Mouse (Mus musculus) monocyte, adult 5-6 weeks (primary cell): ENCODE data around the gene Pspn. TPM values are rescaled to one million over a fixed set of nuclear protein-coding genes. Genes with fewer than 3 reads are reported as not detected.

ENCODE experiments used
- ATAC-seq: fragments of 153-309, 156-312 bp; replicated peaks from 2 replicates; pipeline ENCODE4 v1.8.0; 2017; ENCODE audit warnings: mild to moderate bottlenecking; ENCODE audit not compliant: low TSS enrichment, insufficient number of reproducible peaks, severe bottlenecking, poor library complexity, low FRiP score
- total RNA-seq: library from RNA; stranded (forward); fragments of 200-1000, 200-491, 200-594 nt; gene quantifications from 3 replicates; pipeline ENCODE4 v1.2.3, GENCODE M21; 2017

Pspn gene
- total RNA-seq, 1 experiment from 2014 or later: not detected

DNA sequence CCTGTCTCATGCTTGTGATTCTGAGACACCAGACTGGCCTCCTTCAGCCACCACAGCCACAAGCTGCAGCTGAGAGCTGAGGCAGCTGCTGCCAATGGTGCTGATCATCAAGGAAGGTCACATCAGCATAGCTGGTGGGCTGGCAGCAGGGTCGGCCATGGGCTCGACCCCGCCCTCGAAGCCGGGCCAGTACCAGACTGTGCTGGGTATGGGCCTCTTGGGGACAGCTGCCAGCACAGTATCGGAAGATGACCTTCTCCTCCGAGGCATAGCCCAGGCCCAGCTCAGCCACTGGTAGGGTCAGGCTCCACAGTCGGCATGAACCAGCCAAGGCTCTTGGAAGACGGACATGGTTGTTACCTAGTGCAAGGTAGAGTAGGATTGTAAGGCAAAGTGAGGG, 404 bp downstream of the Pspn start:
- no peak for ATAC-seq

DNA sequence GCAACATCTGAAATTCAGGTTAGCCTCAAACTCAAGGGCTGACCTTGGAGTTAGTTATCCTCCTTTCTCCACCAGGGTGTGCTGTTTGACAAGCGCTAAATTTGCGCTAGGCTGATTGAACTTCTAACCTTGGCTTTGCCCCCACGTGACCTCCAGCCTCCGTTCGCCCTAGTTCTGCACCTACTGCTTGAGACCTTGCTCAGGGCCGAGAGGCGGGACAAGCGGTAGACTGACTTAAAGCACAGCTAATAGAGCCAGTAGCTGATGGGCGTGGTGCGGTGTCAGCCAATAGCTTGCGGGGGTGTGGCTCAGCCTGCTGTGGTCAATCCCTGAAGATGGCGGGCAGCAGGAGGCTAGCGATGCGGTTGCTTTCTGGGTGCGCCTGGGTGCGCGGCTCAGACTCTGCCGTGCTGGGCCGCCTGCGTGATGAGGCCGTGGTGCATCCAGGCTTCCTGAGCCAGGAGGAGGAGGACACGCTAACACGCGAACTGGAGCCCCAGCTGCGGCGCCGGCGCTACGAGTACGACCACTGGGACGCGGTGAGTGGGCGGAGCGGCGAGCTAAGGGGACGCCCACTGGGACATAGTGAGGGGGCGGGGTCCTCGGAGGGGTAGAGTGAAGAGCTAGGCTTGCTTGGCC, 2.7 kb downstream of the Pspn start, which contains the start of gene Alkbh7:
Alkbh7 (plus strand) TSS at position 311 of the 639 bp plus-strand sequence.
- peak; percentile 97 for ATAC-seq

DNA sequence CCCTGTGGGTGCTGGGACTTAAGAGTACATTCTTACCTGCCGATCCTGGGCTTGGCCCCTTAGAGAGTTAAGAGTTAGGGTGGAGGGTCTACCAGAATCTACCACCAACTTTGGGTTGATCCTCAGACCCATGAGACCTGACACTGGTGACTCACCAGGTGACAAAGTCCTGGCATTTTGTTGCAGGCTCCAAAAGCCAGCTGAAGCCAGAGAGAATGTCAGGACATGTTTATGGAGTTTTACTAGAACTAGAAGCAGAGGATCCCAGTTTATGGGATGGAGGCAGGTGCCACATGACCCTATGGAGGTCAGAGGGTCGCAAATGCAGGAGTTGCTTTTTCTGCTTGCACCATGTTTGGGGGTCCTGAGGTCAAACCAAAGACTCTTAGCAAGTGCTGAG, 3.3 kb downstream of the Pspn start:
- no peak for ATAC-seq

DNA sequence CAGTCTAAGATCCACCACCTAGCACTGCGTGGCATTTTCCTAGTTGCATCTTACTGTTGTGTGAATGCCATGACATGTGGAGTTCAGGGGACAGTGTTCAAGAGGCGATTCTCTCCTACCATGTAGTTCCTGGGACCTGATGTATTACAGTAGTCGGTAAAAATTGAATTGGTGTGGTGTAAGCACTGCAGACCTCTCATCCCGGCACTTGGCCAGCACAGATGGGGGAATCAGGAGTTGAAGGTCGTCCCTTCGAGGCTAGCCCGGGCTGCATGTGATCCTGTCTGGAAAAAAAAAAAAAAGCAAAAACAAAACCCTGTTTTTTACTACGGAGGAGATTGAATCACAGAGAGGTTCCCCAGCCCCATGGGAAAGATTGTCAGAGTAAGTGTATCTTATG, 4.8 kb downstream of the Pspn start:
- ATAC-seq: no peak

DNA sequence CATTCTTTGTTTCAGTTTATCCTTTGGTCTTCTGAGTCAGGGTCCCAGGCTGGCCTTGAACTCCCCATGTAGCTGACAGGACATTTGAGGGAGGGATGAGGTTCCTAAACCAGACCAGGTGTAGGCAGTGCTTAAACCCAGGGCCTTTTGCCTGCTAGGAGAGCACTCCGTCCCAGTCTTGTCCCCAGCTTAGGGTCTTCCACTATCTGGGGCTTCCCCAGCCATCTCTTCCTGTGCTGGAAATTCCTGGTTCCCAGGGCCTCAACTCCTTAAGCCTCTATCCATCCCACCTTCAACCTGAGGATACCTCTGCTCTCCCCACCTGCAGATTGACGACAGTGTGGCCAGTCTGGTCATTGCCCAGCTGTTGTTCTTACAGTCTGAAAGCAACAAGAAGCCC, 8.9 kb downstream of the Pspn start:
- no peak for ATAC-seq

DNA sequence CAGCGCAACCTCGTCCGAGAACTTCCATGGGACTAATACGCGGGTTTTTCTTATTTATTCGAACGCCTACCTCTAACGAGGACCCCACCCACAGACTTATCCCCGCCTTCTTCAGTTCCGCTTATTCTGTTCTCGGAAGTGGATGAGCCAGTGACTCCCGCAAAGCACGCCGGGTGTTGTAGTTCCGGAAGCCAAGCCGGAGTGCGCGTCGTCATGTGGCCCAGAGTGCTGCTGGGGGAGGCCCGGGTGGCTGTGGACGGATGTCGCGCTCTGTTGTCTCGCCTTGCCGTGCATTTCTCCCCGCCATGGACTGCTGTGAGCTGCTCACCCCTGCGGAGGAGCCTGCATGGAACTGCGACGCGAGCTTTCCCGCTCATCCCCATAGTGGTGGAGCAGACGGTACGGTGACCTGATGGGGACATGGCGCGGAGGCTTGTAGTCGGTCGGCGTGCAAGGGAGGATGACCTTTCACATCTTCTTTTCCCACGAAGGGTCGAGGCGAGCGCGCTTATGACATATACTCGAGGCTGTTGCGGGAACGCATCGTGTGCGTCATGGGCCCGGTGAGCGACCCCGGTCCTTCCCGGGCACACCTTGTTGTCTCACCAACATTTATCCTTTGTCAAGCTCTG, 9.6 kb downstream of the Pspn start, which contains the start of gene Clpp:
Clpp (plus strand) TSS at position 191 of the 632 bp plus-strand sequence.
- ATAC-seq: peak; percentile 93

DNA sequence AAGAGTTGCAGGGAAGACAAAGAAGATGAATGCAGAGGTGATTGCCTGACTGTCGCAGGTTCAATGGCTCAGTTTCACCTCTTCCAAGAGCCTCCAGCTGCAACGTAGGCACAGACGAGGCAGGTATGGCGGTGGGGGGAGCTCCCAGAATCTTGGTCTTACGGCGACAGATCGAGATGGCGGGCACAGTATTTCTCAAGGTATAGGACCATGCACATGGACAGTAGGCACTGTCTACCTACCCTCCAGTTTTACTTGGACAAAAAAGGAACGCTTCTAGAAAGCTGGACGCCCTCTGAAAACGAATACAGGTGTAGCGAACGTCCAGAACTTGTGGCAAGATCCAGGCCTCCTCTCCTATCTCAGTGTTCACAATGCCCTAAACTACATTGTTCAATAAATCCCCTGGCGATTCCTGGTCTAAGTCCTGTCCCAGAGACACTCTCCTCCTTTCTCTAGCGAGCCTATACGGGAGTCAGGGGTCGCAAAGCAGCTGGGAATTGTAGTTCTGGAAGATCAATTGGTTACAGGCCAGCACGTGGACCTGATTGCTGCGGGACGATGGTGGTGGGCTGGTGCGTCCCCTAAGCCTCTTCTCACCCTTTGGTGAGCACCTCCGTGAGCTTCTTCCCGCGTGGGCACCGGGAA, 10.2 kb downstream of the Pspn start:
- peak; percentile 71 for ATAC-seq

DNA sequence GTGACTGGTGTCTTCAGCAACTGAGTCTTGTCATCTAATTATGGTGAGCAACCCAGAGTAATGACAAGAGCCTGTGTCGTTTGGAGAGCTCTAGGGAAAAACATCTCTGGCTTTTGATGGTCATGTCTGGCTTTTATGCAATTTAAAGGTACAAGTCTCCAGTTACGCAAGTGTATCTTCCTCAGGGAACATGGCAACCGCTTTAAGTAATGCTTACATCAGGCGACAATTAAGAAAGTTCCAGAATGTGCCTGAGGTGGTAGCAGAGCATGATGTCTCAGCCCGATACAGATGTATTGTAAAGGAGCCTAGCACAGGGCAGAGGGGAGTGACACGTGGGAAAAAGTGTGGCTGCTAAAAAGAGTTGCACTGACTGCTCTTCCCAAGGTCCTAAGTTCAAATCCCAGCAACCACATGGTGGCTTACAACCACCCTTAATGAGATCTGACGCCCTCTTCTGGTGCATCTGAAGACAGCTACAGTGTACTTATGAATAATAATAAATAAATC, 10.8 kb downstream of the Pspn start:
- no peak for ATAC-seq

DNA sequence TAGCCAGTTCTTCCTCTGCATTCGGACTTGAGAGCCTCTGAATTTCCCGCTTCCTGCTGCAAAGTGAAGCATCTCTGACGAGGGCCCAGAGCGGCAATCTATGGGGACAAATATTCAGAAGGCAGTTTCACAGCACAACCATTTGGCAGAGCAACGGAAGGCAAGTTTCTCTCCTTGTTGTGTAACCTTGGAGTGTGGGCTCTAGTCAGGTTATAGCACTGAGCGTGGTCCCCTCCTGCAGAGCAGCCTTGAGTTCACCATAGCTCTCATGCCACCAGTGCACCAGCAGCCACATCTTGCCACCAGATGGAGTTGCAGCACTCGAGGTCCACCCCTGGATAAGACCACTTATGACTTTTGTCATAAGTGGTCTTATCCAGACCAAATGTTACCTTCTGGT, 11.4 kb downstream of the Pspn start:
- ATAC-seq: no peak

DNA sequence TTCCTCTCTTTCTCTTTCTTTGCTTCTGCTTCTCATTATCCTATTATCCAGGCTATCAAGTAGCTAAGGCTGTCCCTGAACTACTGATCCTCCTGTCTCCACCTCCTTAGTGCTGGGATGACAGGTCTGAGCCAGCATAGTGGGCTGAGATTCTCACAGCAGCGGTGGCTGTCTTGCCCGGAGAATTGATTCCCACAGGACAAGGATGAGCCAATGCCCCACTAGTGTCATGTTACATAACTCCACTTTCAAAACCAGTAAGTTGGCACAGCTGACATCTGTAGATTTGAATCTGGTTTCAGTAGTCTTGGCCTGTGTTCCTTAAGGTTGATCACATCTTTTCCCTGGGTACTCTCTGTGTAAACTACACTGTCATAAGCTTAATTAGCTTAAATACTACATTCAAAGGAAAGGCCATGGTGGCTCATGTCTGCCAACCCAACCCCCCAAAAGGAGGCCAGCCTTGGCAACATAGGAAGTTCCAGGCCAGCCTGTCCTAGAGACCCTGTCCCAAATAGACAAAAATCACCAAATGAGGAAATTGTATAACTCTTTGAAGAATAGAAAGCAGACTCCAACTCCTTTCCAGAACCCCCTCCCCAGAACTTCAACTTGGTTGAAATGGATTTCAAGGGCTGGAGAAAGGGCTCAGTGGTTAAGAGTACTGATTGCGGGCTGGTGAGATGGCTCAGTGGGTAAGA, 13.6 kb downstream of the Pspn start:
- ATAC-seq: no peak

DNA sequence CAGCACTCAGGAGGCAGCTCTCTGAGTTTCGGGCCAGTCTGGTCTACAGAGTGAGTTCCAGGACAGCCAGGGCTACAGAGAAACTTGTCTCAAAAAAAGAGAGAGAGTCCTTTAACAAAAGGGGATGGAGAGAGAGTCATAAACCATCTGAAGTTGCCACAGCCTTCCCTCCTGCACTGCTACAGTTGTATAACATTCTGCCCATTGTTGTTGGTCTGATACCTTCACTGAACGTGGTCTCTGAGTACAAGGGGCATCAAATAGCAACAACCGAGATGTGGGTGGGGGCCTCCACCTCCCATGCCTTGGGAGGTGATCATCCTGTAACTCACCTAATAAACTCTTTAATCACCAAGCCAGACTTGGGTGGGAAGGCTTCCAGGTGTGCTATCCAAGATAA, 14.2 kb downstream of the Pspn start:
- ATAC-seq: no peak

DNA sequence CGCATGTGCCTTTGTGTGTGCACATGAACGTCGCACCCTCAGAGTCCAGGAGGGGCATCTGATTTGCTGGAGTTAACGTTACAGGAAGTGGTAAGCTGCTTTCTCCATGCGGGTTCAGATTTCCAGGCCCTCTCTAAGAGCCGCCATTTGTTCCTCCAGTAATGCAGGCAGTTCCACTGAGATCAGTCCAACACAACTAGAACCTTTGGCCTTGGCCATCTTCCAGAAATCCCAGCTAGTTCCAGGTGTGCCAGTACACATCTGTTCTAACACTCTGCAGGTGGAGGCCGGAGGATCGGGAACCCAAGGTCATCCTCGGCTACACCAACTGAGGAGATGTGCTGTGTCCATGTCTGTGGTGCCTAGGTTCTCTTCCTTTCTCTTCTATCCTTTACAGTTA, 14.9 kb downstream of the Pspn start:
- ATAC-seq: no peak

DNA sequence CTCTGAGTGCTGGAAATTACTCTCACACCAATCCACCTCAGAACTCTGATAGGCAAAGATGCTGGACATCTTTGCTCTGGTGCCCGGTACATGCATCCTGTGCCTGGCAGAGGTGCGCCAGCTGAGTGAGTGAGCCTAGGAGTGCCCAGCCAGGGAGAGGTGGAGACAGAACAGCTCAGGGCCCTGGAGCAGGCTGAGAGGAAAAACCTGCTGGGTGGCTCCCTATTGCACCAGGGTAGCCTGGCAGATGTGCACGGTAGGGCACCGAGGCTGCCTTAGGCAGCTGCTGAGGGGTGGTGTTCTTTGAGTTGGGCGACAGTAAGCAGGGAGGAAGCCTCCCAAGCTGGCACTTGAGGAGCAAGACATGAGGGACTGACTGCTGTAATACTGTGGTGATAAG, 17.8 kb downstream of the Pspn start, which contains the start of gene Acer1:
Acer1 (minus strand) TSS at position 114 of the 400 bp plus-strand sequence.
- ATAC-seq: 0 out of 2 replicates have a peak, but pooled peaks have one; percentile 15

DNA sequence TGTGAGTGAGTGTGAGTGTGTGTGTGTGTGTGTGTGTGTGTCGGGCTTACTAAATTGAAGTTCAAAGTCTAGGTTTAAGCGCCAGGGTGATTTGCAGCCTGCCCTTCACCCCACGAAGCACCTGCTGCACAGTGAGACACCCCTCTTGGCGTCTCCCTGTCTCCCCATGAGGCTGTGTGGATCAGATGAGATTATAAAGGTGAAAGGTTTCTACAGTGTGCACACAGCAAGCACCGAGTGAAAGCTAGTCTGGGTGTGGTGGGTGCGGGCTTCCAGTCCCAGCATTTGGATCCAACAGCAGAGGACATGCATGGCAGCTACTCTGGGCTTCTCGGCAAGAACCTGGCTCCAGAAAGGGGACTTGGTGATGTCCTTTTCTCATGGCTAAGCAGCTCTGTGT, 18.8 kb downstream of the Pspn start:
- ATAC-seq: no peak

DNA sequence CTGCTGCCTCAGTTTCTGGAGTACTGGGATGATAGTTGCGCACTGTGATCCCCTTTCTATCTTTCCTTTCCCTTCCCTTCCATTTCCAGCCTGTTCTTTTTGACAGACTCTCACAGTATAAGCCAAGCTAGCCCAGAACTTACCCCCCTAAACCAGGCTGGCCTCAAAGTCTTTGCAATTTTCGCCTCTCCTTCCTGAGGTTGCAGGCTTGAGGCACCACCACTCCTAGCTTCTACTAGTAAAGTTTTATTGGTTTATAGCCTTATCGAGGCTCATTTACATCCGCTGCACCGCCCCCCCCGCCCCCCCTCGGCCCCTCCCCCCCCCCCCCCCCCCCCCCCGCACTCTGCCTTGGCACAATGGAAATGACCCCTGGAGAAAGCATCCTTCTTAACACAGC, 20.3 kb downstream of the Pspn start:
- ATAC-seq: no peak

DNA sequence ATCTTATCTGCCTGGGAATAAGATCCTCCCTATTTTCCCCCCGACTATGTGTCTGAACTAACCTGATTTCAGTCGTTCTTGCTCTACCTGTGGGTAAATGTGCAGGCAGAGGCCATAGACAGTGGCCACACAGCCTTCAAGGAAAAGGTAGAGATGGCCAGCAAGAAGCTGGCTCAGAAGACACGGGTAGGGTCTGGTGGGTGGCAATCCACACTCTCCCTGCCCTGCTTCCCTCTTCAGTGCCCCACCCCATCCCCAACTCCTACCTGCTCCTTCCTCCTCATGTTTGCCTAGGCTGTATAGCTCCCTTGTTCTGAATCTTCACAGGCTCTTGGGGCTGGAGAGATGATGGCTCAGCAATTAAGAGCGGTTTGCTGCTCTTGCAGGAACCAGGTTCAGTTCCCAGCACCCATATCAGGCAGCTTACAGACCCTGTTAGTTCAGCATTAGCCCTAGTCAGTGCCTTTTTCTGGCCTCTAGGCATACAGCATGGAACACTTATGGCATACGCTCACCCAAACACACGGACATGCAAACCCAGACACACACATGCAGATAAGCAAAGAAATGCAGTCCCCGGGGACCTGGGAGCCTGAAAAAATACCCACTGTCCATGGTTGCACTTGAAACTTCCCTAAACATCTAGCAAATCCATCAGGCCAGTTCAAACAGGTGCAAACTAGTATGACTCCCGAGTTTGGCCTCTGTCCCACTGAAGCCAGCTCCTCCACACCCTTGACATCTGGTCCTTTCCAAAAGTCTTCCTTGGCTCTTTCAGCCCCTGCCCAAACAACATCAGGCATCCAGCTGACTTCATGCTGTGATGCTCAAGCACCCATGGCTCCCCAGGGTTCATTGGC, 23.1 kb downstream of the Pspn start:
- ATAC-seq: no peak

DNA sequence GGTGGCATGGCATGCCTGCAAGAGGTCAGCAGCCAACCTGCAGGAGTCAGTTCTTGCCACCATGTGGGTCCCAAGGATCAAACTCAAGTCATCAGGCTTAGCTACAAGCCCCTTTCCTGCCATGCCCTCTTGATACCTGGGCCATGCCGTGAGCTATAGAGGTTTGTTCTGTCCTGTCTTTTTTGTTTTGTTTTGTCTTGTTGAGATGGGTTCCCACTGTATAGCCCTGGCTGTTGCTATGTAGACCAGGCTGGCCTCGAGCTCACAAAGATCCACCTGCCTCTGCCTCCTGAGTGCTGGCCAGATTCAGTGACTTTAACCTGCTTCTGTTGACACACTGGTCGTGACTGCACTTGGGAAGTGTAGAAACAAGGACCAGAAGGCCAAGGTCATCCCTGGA, 24.4 kb downstream of the Pspn start:
- ATAC-seq: no peak

DNA sequence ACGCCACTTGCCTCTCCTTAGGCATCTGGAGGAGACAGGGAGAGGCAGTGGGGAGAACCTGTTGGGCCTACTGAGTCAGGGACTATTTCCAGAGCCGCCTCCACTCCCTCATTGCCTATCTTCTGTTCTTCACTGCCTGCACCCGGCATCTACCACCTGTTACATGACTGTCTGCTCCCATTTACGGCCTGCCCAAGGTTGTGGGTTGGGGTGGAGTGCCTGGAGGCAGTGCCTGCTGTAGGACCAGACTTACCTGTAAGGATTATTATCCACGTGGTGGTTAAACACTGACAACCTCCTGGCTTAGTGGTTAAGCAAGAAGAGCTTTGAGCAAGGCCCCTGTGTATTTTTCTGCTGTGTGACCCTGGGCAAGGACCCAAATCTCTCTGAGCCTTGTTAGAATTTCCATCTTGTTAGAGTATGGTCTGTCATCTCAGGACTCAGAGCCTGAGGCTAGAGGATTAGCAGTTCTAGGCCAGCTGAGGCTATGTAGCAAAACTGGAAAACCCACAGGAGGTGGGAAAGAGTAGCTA, 25.0 kb downstream of the Pspn start:
- no peak for ATAC-seq
